Mouse (Mus musculus): ENCODE measurements around the gene Riox2.
"Not testable (repeated sequence)": the region's sequence is repeated elsewhere in the genome, so short reads cannot be mapped to it uniquely, and the experiment has no call there.

Riox2 gene

GRCm38 (mm10) chr16:59471637-59472278 is at the start of gene Riox2:
Riox2 (plus strand) TSS chr16:59471775.
- peak; percentile 38 for DNase-seq (ENCODE audit: low spot score)

- no peak for DNase-seq (ENCODE audit: low spot score)
These were observed 43.6 kb upstream of the Riox2 start for GRCm38 (mm10) chr16:59427960-59428359.

- no peak for DNase-seq (ENCODE audit: low spot score)
These were observed 38.4 kb upstream of the Riox2 start for GRCm38 (mm10) chr16:59433181-59433580.

- no peak for DNase-seq (ENCODE audit: low spot score)
These were observed 26.6 kb upstream of the Riox2 start for GRCm38 (mm10) chr16:59444880-59445559.

- no peak for DNase-seq (ENCODE audit: low spot score)
These were observed 23.4 kb upstream of the Riox2 start for GRCm38 (mm10) chr16:59448181-59448580.

GRCm38 (mm10) chr16:59449092-59449491 is 22.5 kb upstream of the Riox2 start:
- no peak for DNase-seq (ENCODE audit: low spot score)

GRCm38 (mm10) chr16:59451813-59452212 is 19.8 kb upstream of the Riox2 start:
- DNase-seq (ENCODE audit: low spot score) = no peak

- DNase-seq (ENCODE audit: low spot score) = not testable (repeated sequence)
These were observed 12.2 kb upstream of the Riox2 start for GRCm38 (mm10) chr16:59459259-59459861.

- DNase-seq (ENCODE audit: low spot score) = no peak
These were observed 8.0 kb upstream of the Riox2 start for GRCm38 (mm10) chr16:59463567-59463966.

- no peak for DNase-seq (ENCODE audit: low spot score)
These were observed 7.6 kb upstream of the Riox2 start for GRCm38 (mm10) chr16:59463973-59464372.

GRCm38 (mm10) chr16:59469846-59470245 is 1.7 kb upstream of the Riox2 start:
- no peak for DNase-seq (ENCODE audit: low spot score)

GRCm38 (mm10) chr16:59472546-59472945 is 971 bp downstream of the Riox2 start:
- no peak for DNase-seq (ENCODE audit: low spot score)

GRCm38 (mm10) chr16:59474788-59475187 is 3.2 kb downstream of the Riox2 start:
- no peak for DNase-seq (ENCODE audit: low spot score)

- no peak for DNase-seq (ENCODE audit: low spot score)
These were observed 6.4 kb downstream of the Riox2 start for GRCm38 (mm10) chr16:59477955-59478354.

- DNase-seq (ENCODE audit: low spot score) = no peak
These were observed 15.7 kb downstream of the Riox2 start for GRCm38 (mm10) chr16:59487239-59487638.

GRCm38 (mm10) chr16:59487975-59488548 is 16.5 kb downstream of the Riox2 start:
- no peak for DNase-seq (ENCODE audit: low spot score)

GRCm38 (mm10) chr16:59493199-59493598 is 21.6 kb downstream of the Riox2 start:
- no peak for DNase-seq (ENCODE audit: low spot score)

GRCm38 (mm10) chr16:59497947-59498346 is 26.4 kb downstream of the Riox2 start:
- no peak for DNase-seq (ENCODE audit: low spot score)

- DNase-seq (ENCODE audit: low spot score) = no peak
These were observed 27.6 kb downstream of the Riox2 start for GRCm38 (mm10) chr16:59499180-59499579.

- no peak for DNase-seq (ENCODE audit: low spot score)
These were observed 38.3 kb downstream of the Riox2 start for GRCm38 (mm10) chr16:59509830-59510229.

GRCm38 (mm10) chr16:59515169-59515568 is 43.6 kb downstream of the Riox2 start:
- no peak for DNase-seq (ENCODE audit: low spot score)

GRCm38 (mm10) chr16:59516965-59517364 is 45.4 kb downstream of the Riox2 start:
- no peak for DNase-seq (ENCODE audit: low spot score)
